Mouse (Mus musculus) T-helper 1 cell (primary cell): ENCODE data around the gene Asgr1.
"Not testable (repeated sequence)": the region's sequence is repeated elsewhere in the genome, so short reads cannot be mapped to it uniquely, and the experiment has no call there.

ENCODE experiments used
- in situ Hi-C: fragments of 300-600 bp; cut with MboI, MseI; formaldehyde crosslinking; loops from one replicate; pipeline ENCODE4 v1.15.1; 2025; ENCODE audit warnings: high pct_unique_total_duplicates

Gene Asgr1

DNA sequence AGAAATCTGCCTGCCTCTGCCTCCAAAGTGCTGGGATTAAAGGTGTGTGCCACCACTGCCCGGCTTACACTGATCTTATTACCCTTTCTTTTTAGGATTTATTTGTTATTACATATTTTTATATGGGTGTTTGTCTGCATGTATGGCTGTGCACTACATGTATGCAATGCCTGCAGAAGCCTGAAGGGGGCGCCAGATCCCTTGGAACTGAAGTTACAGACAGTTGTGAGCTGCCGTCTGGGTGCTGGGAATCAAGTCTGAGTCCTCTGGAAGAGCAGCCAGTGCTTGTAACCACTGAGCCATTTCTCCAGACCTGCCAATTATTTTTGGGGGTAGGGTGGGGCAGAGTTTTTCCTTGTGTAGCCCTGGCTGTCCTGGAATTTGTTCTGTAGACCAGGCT lies 9.2 kb downstream of the Asgr1 start:
- in situ Hi-C loops, result no loop called here

DNA sequence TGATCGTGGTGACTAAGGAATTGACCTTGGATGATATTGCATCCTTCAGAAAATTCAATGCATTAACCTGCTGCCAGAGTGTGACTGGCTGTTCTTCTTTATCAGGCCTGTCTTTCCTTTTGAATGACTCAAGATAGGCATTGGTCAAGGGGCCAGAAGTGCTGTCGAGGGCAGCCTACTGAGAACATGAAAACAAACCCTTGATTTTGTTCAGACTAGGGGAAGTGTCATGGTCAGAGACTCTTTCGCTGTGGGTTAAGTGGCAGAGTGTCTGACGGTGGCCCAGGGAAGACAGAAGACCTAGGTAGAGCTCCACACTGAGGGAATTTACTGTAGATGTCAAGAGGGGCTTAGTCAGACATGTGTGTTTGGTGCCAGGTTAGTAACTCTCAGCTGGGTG lies 12.8 kb downstream of the Asgr1 start:
- in situ Hi-C loops, result no loop called here

DNA sequence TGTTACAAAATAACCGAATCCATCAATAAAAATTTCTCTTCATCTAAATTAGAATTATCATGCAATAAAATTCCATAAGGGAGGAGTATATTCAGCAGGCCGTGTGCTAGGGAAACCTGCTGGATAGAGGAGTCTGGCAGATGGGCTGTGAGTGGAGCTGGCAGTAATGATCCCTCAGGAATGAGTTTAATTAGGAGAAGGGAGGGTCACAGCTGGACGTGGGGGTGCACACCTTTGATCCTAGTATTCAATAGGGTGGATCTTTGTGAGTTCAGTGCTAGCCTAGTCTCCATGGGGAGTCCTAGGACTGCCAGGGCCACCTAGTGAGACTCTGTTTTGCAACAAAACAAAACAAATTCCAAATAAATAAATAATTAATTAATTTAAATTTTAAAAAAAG lies 14.4 kb downstream of the Asgr1 start:
- in situ Hi-C loops, result no loop called here

DNA sequence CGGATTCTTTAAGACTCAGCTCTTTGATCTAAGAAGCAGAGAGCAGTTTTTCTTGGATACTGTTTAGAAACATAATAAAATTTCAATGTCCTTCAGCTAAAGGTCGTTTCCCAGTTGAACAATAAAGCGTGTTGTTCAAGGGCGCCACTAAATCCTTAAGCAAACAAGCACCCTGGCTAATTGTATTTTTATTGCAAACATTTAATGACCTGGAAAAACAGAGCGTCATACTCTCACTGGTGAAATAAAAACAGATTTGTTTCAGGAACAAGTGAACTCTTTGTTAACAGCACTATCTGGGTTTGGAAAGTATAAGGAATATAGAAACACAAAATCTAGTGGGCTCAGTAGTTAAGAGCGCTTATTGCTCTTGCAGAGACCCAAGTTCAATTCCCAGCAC lies 16.2 kb downstream of the Asgr1 start:
- in situ Hi-C loops, result no loop called here

DNA sequence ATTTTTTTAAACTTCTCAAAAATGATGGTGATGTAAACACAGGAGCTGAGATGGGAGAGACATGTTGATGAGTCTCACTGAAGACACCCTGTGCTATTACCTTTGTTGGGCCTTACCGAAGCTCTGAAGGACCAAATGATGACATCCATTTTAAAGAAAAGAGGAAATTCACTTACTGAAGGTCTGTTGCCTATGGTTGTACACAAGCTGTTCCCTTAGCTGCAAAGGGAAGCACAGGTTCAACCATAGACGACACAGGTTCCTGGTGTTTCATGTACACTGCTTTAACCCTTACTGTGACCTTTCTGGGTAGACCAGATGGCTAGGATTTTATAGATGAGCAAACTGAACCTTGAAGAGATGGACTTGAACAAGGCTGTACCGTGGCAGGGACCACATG lies 16.7 kb downstream of the Asgr1 start:
- in situ Hi-C loops, result not testable (repeated sequence)

DNA sequence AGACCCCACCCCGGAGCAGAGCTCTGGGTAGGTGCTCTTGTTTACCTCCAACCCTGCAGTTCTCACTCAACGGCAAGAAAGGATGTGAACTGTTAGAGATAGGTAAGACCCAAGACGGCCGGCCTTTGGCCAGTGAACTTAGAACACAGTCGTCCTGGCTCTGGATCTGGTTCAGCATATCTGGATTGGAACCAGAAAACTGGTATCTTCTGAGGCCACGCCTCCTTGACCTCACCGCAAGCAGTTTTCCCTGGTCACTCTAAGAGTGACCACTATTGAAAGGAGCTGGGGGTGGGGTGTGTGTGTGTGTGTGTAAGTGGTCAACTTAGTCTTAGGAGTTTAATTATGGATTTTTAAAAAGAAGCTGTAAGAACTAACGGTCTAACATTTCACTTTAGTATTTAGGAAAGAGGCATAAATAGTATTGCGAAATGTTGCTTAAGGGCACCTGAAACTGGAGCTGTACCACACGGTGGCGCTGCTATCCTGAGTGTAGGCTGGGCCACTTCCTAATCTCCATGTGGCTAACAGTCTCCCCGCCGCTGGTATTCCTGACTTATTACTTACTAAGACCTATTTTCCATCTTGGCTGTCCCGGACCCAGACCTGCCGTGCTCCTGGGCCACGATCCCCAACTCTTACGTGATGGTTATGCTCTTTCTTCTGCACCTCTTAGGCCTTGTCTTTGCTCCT lies 20.6 kb downstream of the Asgr1 start:
- in situ Hi-C loops, result no loop called here

DNA sequence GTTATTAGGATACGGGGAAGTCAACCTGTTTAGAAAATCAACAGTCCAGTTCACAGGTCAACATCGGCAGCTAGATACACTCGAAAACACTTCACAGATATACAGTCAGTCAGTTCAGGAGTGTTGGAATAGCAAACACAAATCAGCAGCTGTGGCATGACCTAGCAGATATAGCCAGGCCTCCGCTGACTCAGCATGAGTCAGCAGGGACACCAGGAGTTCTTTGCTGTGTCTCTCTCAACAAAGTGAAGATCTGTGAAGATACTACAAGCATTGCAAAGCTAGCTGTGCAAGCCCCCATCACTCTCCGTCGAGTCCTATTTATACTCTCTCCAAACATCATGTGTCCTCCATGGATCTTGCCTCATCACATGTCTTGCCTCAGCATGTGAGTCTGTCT lies 21.7 kb downstream of the Asgr1 start:
- in situ Hi-C loops, result no loop called here

DNA sequence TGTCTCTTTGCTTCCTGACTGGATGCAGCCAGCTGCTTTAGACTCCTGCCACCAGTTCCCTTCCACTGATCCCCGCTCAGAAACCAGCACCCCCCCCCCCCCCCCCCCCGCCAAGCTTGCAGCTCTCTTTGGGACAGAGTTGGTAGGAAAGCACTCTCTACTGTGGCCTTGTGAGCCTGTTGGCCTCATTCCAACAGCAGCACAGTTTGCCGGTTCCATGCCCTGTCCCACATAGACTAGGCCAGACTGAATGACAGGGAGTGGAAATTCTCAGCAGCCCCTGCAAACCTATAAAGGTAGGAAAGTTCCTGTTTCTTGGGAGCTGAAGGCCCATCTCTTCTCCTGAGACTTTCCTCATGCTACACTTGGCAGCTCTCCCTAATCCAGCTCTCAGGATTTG lies 23.6 kb downstream of the Asgr1 start:
- in situ Hi-C loops, result no loop called here

DNA sequence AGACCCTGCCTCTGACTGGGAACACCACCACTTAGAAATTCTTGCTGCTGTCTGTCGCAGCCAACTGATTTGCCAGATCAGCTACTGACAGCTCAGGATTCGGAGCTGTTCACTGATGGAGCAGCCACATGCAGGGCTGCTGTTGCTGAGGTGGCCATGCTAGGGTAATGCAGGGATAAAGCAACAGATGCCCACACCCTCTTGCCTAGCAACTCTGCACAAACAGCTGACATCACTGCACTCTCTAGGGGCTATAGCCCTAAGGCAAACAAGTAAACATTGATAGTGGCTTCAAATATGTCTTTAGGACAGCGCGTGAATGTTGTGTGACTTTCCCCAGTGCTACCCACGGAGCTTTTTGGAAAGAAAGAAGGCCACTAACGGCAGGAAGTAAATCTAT lies 25.3 kb downstream of the Asgr1 start:
- in situ Hi-C loops, result no loop called here

DNA sequence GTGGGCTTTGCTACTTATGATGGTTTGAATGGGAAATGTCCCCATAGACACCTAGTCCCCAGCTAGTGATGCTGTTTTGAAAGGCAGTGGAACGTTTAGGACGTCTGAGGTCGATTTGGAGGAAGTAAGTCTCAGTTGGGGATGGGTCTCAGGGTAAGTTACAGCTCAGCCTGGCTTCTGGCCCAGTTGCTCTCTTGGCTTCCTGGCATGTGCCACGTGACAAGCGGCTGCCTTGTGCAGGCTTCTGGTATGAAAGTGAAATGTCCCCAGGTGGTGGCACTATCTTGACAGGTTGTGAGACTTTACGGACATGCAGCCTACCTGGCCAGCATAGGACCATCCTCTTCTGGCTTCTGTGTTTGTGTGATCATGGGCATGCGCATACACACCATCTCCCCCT lies 26.0 kb downstream of the Asgr1 start:
- in situ Hi-C loops, result no loop called here

DNA sequence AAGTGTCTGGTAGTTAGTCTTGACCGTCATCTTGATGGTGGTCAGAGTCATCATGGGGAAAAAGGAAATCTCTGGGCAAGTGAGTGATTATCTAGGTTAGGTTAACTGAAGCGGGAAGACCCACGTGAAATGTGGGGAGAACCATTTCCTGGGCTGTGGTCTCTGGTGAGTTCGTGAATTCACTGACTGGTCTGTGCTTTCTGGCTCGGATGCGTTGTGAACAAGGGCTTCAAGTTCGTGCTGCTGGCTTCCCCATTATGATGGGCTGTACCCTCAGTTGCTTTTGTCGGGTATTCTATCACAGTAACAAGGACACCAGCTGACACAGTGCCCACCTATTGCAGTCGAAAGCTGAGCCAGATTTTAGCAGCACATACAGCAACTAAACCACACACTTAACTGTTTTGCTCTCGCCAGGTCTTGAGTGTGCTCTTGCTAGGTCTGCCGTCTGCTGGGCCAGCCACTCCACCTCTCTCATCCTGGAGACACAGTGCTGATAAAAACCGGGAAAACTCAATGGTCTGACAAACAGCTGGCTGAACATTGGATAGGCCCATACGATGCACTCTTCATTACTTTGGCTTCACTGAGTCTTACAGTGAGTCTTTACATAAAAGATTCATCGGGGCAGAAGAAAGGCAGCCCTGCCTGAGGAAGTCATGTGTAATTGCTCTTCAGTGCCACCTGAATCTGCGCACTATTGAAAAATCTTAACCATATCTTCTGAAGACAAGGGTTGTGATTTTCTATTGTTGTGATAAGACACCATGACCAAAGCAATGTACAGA lies 27.1 kb downstream of the Asgr1 start:
- in situ Hi-C loops, result no loop called here

DNA sequence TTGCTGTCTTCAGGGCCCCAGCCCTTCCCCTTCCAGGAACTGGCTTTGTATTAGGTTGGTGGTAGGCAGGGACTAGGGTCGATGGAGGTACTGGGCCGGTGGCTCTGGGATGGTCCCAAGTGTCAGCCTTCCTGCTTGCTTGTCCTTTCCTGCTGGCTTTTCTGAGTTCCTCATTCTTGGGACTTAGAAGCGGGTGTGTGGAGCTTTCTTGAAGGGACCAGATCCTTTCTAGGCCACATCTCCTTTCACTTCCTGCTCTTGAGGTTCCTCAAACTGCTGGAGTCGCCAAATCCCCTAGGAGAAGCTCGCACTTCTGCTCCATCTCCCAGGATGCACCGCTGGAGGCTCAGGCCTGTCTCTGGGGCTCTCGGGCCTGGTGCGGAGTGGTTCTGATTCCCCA lies 30.7 kb downstream of the Asgr1 start:
- in situ Hi-C loops, result no loop called here

DNA sequence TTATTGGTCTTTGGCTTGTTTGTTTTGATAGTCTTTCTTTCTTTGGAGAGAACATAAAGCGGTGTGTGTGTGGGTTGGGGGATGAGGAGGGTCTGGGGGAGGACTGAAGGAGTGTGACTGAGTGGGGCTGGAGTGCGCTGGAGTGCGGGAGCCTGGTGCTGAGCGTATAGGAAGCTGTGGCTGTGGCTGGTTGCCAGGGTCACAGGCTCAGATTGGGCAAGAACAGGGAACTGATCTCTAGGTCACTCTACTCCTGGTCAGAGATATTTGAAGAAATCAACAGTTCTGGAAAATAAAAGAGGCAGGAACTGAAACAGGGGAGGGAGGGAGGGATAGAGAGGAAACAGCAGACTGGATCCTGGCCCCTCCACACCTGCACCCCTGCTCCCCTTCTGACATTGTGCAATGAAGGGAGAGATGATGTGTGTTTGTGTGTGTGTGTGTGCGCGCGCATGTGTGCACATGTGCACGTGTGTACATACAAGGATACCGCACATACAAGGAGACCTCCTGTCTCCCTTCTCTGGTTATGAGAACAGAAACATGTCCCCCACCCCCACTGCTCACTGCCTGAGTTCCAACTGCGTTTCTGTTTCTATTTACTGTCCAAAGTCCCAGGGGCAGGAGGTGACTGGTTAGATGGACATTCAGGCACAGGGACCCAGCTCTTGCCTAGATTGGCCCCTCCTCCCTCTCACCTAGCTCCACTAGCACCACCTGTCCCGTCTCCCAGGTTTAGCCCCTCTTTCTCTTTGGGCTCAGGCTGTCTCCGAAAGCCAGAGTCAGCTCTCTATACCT lies 38.3 kb downstream of the Asgr1 start, which contains the start of gene Asgr2:
TSS of gene Asgr2 (plus strand) at position 659 of the 798 bp plus-strand sequence.
- in situ Hi-C loops, result no loop called here

DNA sequence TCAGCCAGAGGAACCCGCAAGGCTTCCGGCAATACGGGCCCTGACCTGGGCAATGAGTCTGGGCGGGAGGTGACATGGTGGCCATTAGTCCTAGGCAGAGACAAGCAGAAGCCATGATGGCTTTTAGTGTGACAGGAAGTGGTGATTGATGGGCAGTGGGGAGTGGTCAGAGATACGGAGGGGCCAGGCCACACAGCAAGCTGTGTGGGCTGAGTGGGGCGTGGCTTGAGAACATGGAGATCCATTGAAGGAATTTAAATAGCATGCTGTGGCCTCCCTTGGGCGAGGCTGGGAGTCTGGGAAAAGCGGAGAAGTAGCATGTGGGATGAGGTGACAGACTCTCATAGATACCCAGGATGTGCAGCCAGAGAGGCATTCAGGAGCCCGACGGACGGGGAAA lies 43.5 kb downstream of the Asgr1 start:
- in situ Hi-C loops, result no loop called here

DNA sequence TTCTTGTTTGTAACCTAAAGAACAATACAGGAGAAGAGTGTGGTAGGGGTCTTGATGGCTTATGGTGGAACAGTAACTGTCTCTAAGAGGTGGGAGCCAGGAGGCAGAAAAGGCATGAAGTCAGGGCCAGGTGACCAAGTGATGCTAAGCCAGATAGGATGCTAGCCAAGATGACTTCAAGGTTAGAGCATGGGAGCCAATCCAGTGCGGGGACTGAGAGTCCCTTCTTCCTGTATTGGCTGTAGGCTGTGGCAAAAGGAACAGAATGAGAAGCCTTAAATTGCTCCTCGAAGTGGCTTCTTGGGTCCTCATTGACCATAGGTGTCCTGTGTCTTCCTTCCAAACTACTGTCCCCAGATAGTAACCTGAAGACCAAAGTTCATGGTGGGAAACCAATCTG lies 45.2 kb downstream of the Asgr1 start:
- in situ Hi-C loops, result no loop called here

DNA sequence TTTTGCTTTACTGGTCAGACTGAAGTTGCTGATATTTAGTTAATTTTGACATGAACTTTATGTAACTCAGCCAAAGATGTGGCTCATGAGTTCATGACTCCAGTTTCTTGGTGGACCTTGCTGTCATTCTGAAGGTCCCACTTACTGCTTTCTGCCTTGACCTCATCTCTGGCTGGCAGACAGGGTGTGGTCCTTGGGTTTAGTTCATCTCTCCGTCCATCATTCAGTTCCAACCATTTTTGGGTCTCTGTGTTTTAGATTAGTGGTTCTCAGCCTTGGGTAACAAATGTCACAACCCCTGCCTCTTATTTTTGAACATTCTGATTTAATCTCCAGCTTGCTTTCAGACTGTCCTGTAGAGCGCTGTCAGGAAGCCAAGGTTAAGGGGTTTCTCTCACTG lies 45.9 kb downstream of the Asgr1 start:
- in situ Hi-C loops, result no loop called here

DNA sequence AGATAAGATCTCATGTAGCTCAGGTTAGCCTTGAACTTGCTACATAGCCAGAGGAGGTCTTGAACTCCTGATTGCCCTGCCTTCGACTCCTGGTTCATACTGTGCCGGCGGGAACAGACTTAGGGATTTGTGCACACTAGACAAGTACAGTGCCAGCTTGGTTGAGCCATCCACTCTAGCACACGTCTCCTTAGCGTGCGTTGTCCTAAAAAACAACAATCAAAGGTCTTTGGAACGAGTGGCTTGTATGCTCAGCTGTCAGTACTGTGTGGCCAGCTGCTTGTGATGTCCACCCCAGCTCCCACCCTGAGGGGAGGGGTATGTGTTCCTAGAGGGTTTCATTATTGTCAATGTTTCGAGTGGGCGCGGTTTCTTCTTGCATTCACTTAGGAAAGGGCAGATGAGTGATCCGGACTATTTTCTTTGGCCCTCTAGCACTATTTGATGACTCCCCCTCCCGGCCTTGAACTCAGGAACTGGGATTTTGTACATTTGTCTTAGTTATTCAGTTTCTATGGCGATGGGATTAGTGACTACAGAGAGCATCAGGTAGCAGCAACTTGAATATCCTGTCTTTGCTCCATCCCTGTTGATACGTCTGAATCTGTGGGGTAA lies 49.9 kb downstream of the Asgr1 start:
- in situ Hi-C loops, result no loop called here

DNA sequence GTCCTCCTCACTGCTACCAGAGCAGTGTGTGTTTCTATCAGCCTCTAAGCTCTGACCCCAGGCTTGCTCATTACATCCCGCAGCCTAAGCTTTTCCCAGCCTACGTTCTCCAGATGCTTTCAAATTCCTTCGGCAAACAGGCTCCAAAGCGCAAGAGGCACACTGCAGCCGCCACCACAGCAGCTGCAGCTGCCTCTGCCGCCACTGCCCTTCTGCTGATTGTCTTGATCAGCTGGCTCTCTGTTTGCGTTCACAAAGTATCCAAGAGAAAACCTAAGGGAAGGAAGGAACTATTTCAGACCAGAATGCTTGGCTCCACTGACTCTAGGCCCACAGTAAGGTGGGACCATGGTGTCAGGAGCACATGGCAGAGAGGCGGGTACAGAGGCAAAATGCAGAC lies 53.2 kb downstream of the Asgr1 start:
- in situ Hi-C loops, result no loop called here
